Mouse (Mus musculus): ENCODE data around the gene Klrb1a.
"Not testable (repeated sequence)": the region's sequence is repeated elsewhere in the genome, so short reads cannot be mapped to it uniquely, and the experiment has no call there.

Gene Klrb1a
- long read RNA-seq, experiment 1: 0 reads
- long read RNA-seq, experiment 2: 0 reads

DNA sequence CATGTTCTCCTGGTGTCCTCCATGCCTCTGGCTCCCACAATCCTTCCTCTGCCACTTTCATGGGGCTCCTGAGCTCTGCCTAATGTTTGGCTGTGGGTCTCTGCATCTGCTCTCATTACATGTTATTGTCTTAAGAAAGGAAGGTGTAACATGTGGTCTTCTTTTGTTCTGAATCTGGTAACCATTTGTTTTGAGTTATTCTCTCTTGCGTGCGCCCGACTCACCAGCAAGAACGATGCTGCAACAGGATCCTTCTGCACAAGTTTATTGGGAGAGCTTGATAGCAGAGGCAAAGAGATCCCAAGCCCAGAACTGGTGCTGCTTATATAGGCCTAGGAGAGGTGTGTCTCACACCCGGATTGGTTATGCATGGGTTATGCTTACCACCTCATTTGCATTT, at the start of gene Klrb1a:
Gene Klrb1a (minus strand): TSS at position 101 of the 400 bp plus-strand sequence.
- intact Hi-C loops (cut with DNase I): not testable (repeated sequence)

- intact Hi-C loops (cut with DNase I): no loop called here
Measured at GRCm38 (mm10) chr6:128669936-128670335, 46.6 kb upstream of the Klrb1a start.

- intact Hi-C loops (cut with DNase I): no loop called here
Measured at GRCm38 (mm10) chr6:128662206-128662605, 38.9 kb upstream of the Klrb1a start, which contains the start of gene Clec2h. Clec2h (plus strand) TSS chr6:128662385.

GRCm38 (mm10) chr6:128661249-128661648, 37.9 kb upstream of the Klrb1a start:
- intact Hi-C loops (cut with DNase I): no loop called here

DNA sequence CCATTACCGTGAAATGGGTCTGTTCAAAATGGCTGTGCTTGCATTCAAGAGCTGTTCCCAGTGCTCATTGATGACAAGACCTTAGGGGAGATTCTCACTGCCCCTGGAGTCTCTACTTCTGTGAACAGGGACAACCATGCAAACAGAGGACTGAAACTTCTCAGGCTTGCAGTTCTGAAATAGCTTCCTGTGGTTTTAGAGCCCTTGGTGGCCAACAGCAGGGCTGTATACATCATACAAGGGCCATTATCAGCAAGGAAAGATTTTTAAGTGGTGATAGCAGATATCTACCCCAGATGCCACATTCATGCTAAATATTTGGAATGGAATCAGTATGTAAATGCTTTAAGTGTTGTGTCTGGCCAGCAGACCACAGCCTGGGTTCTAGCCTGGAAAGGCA, 29.6 kb upstream of the Klrb1a start:
- intact Hi-C loops (cut with DNase I): no loop called here

DNA sequence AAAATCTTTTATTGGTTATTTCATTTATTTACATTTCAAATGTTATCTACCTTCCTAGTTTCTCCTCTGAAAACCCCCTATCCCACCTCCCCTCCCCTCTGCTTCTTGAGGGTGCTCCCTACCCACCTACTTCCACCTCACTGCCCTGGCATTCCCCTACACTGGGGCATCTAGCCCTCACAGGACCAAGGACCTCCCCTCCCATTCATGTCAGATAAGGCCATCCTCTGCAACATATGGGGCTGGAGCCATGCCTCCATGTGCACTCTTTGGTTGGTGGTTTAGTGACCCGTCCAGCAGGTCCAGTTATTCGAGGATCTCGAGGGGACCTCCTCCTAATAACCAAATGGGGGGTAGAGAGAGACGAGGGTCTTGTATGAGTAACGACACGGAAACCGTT, 27.5 kb upstream of the Klrb1a start:
- intact Hi-C loops (cut with DNase I): not testable (repeated sequence)

- intact Hi-C loops (cut with DNase I): no loop called here
Measured at GRCm38 (mm10) chr6:128650187-128650586, 26.9 kb upstream of the Klrb1a start.

DNA sequence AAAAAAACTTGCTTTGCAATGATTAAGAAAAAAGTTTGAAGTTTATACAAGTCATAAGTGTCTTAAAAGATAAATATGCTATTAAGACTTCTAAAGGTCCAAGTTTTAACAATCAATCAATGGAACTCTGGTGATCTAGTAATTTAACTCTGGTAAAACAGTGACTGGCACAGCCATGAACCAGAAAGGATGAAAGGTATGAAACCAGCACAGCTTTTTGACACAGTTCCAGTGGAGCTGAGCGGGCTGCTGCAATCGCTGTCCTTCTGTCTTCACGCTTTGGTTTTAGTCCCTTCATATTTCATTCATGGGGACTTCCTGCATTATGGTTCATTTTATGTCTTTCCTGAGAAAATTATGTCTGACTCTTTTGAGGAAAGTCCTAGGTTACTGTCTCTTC, 26.3 kb upstream of the Klrb1a start:
- intact Hi-C loops (cut with DNase I): no loop called here

GRCm38 (mm10) chr6:128645708-128646107, 22.4 kb upstream of the Klrb1a start:
- intact Hi-C loops (cut with DNase I): not testable (repeated sequence)

- intact Hi-C loops (cut with DNase I): loop anchor here (5.0 kb wide), 1 partner anchor 93 kb away; no protein-coding TSS in a partner anchor
Measured at GRCm38 (mm10) chr6:128644694-128645093, 21.4 kb upstream of the Klrb1a start.

- intact Hi-C loops (cut with DNase I): loop anchor here (5.0 kb wide), 1 partner anchor 93 kb away; no protein-coding TSS in a partner anchor
Measured at GRCm38 (mm10) chr6:128643999-128644398, 20.7 kb upstream of the Klrb1a start.

DNA sequence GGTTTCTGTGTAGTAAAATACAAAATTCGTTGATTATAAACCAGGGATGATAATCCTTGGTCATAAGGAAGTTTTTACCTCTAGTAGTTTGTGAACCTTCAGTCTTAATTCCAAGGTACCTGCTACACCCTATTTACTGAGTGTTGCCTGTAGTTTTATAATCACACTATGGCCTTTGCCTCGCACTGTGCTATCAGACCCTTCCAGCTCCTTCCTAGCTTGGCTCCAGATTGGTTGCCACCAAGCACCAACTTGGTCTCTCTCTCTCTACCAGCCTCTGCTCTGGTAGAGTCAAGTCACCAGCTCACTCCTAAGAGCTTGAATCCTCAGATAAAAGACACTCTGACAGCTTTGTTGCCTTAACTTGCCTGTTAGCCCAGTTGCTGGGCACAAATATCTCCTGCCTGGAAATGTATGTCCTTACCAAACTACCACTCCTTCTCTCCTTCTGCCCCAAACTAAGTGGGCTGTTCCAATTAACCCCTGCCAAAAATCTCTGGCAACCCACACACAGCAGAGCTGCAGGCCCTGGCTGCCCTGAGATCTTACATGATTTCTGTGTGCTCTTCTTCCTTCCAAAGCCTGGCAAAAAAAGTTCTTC, 17.9 kb upstream of the Klrb1a start:
- intact Hi-C loops (cut with DNase I): loop anchor here (5.0 kb wide), 1 partner anchor 96 kb away; no protein-coding TSS in a partner anchor

DNA sequence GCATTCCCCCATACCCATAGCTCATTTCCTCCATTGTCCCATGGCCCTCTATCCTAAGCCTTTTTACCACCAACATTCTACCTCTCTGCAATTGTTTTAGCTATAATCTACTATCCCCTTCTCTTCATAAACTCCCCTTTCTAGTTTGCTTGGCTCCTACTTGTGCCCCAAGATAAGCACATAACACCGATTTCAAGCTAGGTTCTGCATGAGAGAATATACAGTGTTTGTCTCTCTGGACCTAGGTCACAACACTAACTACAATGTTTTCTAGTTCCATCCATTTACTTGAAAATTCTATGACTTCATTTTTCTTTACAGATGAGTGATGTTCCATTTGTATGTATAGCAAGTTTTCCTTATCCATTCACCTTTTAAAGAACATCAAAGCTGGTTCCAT, 17.3 kb upstream of the Klrb1a start:
- intact Hi-C loops (cut with DNase I): loop anchor here (5.0 kb wide), 1 partner anchor 97 kb away; no protein-coding TSS in a partner anchor

DNA sequence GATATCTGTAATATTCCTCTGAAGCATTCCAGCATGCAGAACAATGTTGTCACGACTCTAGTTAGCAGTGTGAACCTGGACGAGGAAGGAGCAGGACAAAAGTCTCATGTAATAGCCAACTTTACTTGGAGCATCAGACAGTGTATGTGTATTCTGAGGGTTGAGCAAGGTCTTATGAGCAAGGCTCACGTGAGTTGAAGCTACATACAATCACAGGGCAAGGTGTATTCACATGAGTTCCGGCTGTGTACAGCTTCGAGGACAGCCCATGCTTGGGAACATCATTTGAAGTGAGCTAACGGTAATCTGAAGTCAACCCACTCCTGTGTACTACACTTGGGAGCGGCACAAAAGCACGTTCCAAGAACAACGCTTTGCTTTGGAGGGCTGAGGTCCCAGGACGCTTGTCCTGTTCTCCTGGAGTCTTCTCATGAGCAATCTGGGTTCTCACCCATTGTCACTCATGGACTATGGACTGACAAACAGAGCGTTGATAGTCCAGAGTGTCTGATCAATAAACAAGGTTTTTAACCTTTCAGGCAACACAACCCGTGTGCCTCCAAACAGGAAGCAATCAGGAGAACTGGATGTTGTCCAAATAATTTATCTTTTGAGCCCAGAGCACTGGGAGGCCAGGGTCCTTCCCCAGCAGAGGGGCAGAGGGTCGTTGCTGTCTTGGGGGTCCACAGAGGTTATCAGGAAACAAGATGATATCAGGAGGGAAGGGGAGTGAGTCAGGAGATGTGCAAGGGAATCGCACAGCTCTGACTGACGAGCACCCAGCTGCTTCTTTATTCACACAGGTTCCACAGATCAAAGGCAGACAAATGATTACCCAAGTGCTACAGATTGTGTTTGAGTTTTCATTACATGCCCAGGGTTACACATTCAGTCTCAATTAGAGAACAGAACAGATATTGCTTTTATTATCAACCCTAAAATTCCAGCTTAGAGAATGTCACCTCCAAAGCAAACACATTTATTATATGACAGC, 7.9 kb upstream of the Klrb1a start:
- intact Hi-C loops (cut with DNase I): not testable (repeated sequence)

- intact Hi-C loops (cut with DNase I): not testable (repeated sequence)
Measured at GRCm38 (mm10) chr6:128629771-128630739, 6.7 kb upstream of the Klrb1a start.

DNA sequence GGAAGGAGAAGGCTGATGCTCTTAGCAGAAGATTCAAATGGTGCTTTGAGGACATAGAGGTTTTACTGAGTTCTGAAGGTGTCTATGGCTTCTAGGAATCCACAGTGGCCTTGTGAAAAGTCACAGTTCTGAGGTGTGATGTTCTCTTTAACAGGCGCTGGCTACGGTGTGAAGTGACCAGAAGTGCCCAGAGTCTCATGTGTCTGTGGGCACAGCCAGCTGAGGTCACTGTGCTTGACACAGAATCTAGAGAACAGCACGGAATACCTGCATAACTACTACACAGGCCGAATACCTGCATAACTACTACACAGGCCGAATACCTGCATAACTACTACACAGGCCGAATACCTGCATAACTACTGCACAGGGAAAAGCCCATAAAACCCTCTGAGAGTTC, 1.9 kb upstream of the Klrb1a start:
- intact Hi-C loops (cut with DNase I): not testable (repeated sequence)

DNA sequence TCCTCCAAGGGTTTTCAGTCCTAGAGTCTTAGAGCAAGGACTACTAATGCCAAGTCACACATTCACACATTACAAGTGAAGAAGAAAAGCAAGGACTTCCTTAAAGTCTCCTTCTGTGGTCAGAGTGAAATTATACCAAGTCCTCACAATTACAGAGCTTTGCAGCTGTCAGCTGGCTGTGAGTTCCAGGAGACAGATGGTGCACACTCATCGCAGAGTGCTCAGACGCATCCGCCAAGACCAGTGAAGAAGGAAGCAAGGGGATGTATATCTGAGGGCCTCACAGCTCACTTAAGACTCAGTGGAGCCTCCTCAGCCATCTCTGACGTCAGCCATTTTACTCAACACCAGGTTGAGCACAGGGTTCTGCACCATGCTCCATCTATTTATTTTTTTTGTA, 1.1 kb upstream of the Klrb1a start:
- intact Hi-C loops (cut with DNase I): no loop called here

DNA sequence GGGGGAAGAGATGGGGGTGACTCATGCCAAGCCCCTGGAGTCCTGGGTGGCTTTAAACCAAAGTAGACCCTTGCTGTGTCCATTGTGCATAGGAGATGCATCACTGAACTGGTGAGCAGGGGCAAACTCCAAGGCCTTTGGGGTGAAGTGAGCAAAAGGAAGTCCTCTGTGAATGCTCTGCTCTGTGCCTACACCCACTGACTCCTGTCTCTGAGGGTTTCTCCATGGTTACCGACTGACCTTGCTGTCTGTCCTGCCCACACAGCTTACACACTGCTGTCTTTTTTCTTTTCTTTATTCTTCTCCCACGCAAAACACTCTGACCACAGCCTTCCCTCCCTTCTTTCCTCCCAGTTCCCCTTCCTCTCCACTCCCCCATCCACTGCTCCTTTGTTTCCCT, 600 bp downstream of the Klrb1a start:
- intact Hi-C loops (cut with DNase I): no loop called here

- intact Hi-C loops (cut with DNase I): no loop called here
Measured at GRCm38 (mm10) chr6:128606350-128606749, 17.0 kb downstream of the Klrb1a start.

DNA sequence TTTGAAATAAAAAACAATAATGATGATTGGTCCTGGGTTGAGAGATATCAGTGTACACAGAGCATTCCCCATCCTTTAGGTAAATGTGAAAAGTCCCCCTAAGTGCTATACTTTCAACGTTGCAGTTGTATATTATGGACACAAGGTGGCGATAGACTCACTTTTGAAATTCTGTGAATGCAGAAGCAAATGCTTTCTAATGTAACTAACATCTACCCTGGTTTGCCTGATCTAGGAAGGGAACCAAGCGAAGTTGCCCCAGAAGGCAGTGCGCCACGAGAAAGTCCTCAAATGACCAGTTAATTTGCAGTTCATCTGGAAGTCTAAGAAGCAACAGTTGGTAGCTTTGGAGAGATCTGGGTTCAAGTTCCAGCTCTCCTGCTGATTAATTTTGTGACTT, 18.8 kb downstream of the Klrb1a start:
- intact Hi-C loops (cut with DNase I): no loop called here
